30 mouse cellular contexts compared by ENCODE assay signal in the genomic region with DNA sequence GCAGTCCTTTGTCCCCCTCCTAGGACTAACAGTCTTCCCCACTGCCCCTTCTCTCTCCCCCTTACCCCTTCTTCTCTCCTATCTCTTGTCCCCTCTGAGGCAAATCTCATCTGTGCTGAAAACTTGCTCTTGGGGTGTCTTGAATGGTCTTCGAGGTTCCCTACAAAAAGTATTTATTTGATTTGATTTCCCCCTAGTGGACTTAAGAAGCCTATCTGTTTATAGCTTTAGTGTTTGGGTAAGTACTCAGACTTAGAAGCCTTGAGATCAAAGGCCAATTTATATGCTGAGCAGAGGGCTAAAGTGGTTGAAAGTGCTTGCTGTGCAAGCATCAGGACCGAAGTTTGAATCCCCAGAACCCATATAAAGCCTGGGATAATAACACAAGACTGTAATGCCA. TPM values are rescaled to one million over a fixed set of nuclear protein-coding genes. Genes with fewer than 3 reads are reported as not detected.
A peak's percentile ranks its signal among the peaks of the same experiment; 100 is the strongest.
DNase-seq lines count a peak whose midpoint lies in the region; ATAC-seq and TF ChIP-seq lines count a peak whose summit lies in the region.
"Had no signal": no experiment of that assay in that cellular context is flagged by ENCODE, and none has a peak within 500 bp of the region (broad histone marks: within the 10 kb centered on the region; RNA-seq: fewer than 3 reads in every experiment).

No protein-coding gene starts in this region.

- ATAC-seq in kidney, postnatal 0 days (replicated peaks; ENCODE audit: low FRiP score, low read depth), result no peak
- no peak for ATAC-seq in lung, embryonic 14.5 days (ENCODE audit: insufficient read depth)
- no peak for ATAC-seq in forebrain, postnatal 0 days
- ATAC-seq: activated CD4-positive, CD25-positive, alpha-beta regulatory T cell, adult 4 months; inflammation-experienced regulatory T-cells, adult 6 months had no signal

- no peak overlapping the region for H3K4me2 ChIP-seq in kidney, postnatal 0 days (ENCODE audit: low read length)
- H3K4me2 ChIP-seq in lung, embryonic 14.5 days, result no peak overlapping the region
- H3K4me2 ChIP-seq in forebrain, postnatal 0 days (ENCODE audit: low read depth), result no peak overlapping the region
- H3K4me2 ChIP-seq: embryonic facial prominence, embryonic 12.5 days; heart, embryonic 15.5 days; liver, embryonic 13.5 days; midbrain, embryonic 11.5 days had no signal

- H3K79me2 ChIP-seq in heart, adult 2 months (replicated peaks; ENCODE audit: control insufficient read depth, insufficient read depth, low read length), result no peaks in the 10 kb centered on the region

- no peaks in the 10 kb centered on the region for H3K27me3 ChIP-seq in heart, adult 2 months (ENCODE audit: control insufficient read depth, insufficient read depth, low read length)
- no peaks in the 10 kb centered on the region for H3K27me3 ChIP-seq in kidney, postnatal 0 days (ENCODE audit: insufficient read depth, low read length)
- no peaks in the 10 kb centered on the region for H3K27me3 ChIP-seq in kidney, adult 2 months (replicated peaks; ENCODE audit: control insufficient read depth, insufficient read depth, low read length)
- no peaks in the 10 kb centered on the region for H3K27me3 ChIP-seq in lung, embryonic 14.5 days (ENCODE audit: insufficient read depth, low read length)
- no peaks in the 10 kb centered on the region for H3K27me3 ChIP-seq in forebrain, postnatal 0 days (ENCODE audit: insufficient read depth, low read length)
- H3K27me3 ChIP-seq: embryonic facial prominence, embryonic 12.5 days; heart, embryonic 15.5 days had no signal

- H3K9me3 ChIP-seq in kidney, postnatal 0 days (replicated peaks; ENCODE audit: low read length), result no peaks in the 10 kb centered on the region
- no peaks in the 10 kb centered on the region for H3K9me3 ChIP-seq in lung, embryonic 14.5 days (ENCODE audit: low read depth, low read length)
- no peaks in the 10 kb centered on the region for H3K9me3 ChIP-seq in forebrain, postnatal 0 days (ENCODE audit: low read length)
- H3K9me3 ChIP-seq: embryonic facial prominence, embryonic 12.5 days; heart, embryonic 15.5 days; hindbrain, embryonic 10.5 days; limb, embryonic 10.5 days; liver, embryonic 13.5 days had no signal

- no peak overlapping the region for H3K9ac ChIP-seq in heart, adult 2 months (ENCODE audit: low read depth, low read length)
- no peak overlapping the region for H3K9ac ChIP-seq in kidney, postnatal 0 days (ENCODE audit: low read depth, low read length)
- H3K9ac ChIP-seq in lung, embryonic 14.5 days, result no peak overlapping the region
- no peak overlapping the region for H3K9ac ChIP-seq in forebrain, postnatal 0 days
- H3K9ac ChIP-seq: embryonic facial prominence, embryonic 12.5 days; heart, embryonic 15.5 days; liver, embryonic 13.5 days had no signal

- no peaks in the 10 kb centered on the region for H3K4me1 ChIP-seq in heart, adult 2 months (ENCODE audit: control insufficient read depth, insufficient read depth, low read length)
- no peaks in the 10 kb centered on the region for H3K4me1 ChIP-seq in kidney, postnatal 0 days (replicated peaks; ENCODE audit: insufficient read depth, low read length)
- no peaks in the 10 kb centered on the region for H3K4me1 ChIP-seq in kidney, adult 2 months (ENCODE audit: control insufficient read depth, insufficient read depth, low read length)
- H3K4me1 ChIP-seq in lung, embryonic 14.5 days (ENCODE audit: insufficient read depth), result no peaks in the 10 kb centered on the region
- no peaks in the 10 kb centered on the region for H3K4me1 ChIP-seq in lung, adult 2 months (ENCODE audit: control insufficient read depth, insufficient read depth, low read length)
- no peaks in the 10 kb centered on the region for H3K4me1 ChIP-seq in forebrain, postnatal 0 days (ENCODE audit: insufficient read depth)
- H3K4me1 ChIP-seq: embryonic facial prominence, embryonic 12.5 days; heart, embryonic 15.5 days; hindbrain, embryonic 10.5 days; limb, embryonic 10.5 days; liver, embryonic 13.5 days had no signal

- DNase-seq in heart, adult 2 months, result no peak
- no peak for DNase-seq in heart, postnatal 36 days
- DNase-seq in kidney, postnatal 0 days (ENCODE audit: low spot score), result peak; percentile 45
- DNase-seq in kidney, adult 2 months, result no peak
- DNase-seq in lung, embryonic 14.5 days, result peak; percentile 13
- no peak for DNase-seq in lung, adult 2 months
- DNase-seq in forebrain, postnatal 0 days, result no peak
- DNase-seq: adrenal gland, postnatal 10 days; cerebellum, adult 2 months; cerebellum, postnatal 25 days; kidney, postnatal 36 days; liver, embryonic 13.5 days; lung, postnatal 10 days; thymus, postnatal 4 days had no signal

- intact Hi-C loops in heart, adult 2 months (cut with DNase I), result no loop called here
- intact Hi-C loops in heart, postnatal 36 days (cut with DNase I), result no loop called here

- no peaks in the 10 kb centered on the region for H3K36me3 ChIP-seq in heart, adult 2 months (ENCODE audit: control insufficient read depth, insufficient read depth, low read length)
- H3K36me3 ChIP-seq in kidney, postnatal 0 days (ENCODE audit: insufficient read depth, low read length), result no peaks in the 10 kb centered on the region
- H3K36me3 ChIP-seq in kidney, adult 2 months (ENCODE audit: control insufficient read depth, insufficient read depth, low read length), result no peaks in the 10 kb centered on the region
- no peaks in the 10 kb centered on the region for H3K36me3 ChIP-seq in lung, embryonic 14.5 days (ENCODE audit: insufficient read depth)
- no peaks in the 10 kb centered on the region for H3K36me3 ChIP-seq in forebrain, postnatal 0 days (ENCODE audit: insufficient read depth)
- H3K36me3 ChIP-seq: embryonic facial prominence, embryonic 12.5 days; G1E; heart, embryonic 15.5 days; hindbrain, embryonic 10.5 days; limb, embryonic 10.5 days; liver, embryonic 13.5 days had no signal

- no peak for TF ChIP-seq EP300 in heart, adult 2 months (IDR thresholded peaks at IDR 0.05; ENCODE audit: insufficient read depth, low read depth, low read length)

- TF ChIP-seq CTCF in heart, adult 2 months (IDR thresholded peaks at IDR 0.05), result peak; percentile 56
- peak; percentile 38 for TF ChIP-seq CTCF in kidney, postnatal 0 days (IDR thresholded peaks at IDR 0.05; ENCODE audit: low read depth)
- TF ChIP-seq CTCF in kidney, adult 2 months (conservative IDR thresholded peaks at IDR 0.05; ENCODE audit: insufficient read depth, insufficient read length, low read depth, low read length), result no peak
- TF ChIP-seq CTCF in lung, embryonic 14.5 days (IDR thresholded peaks at IDR 0.05; ENCODE audit: low read depth), result peak; percentile 30
- TF ChIP-seq CTCF in lung, adult 2 months (IDR thresholded peaks at IDR 0.05; ENCODE audit: insufficient read depth, low read length), result no peak
- no peak for TF ChIP-seq CTCF in forebrain, postnatal 0 days (IDR thresholded peaks at IDR 0.05; ENCODE audit: low read depth)

- no peak overlapping the region for H3K4me3 ChIP-seq in heart, adult 2 months
- no peak overlapping the region for H3K4me3 ChIP-seq in kidney, postnatal 0 days (replicated peaks; ENCODE audit: low read depth, low read length)
- no peak overlapping the region for H3K4me3 ChIP-seq in kidney, adult 2 months (ENCODE audit: insufficient read depth, low read depth, low read length)
- no peak overlapping the region for H3K4me3 ChIP-seq in lung, embryonic 14.5 days (ENCODE audit: low read depth, low read length)
- no peak overlapping the region for H3K4me3 ChIP-seq in lung, adult 2 months (replicated peaks; ENCODE audit: extremely low read depth, low read depth, low read length)
- H3K4me3 ChIP-seq in forebrain, postnatal 0 days (ENCODE audit: low read depth, low read length), result no peak overlapping the region
- H3K4me3 ChIP-seq: embryonic facial prominence, embryonic 12.5 days; heart, embryonic 15.5 days; hindbrain, embryonic 10.5 days; limb, embryonic 10.5 days; liver, embryonic 13.5 days had no signal

- no peak for TF ChIP-seq POLR2A in heart, adult 2 months (IDR thresholded peaks at IDR 0.05; ENCODE audit: insufficient read depth, low read depth, low read length)
- no peak for TF ChIP-seq POLR2A in kidney, adult 2 months (IDR thresholded peaks at IDR 0.05; ENCODE audit: low read depth, low read length)
- TF ChIP-seq POLR2A in lung, adult 2 months (IDR thresholded peaks at IDR 0.05; ENCODE audit: borderline replicate concordance, extremely low read depth, low read depth, low read length), result no peak

- 62% methylated on average over 2 of the region's 2 CpGs for WGBS in heart, adult 2 months
- 60% methylated on average over 2 of the region's 2 CpGs for WGBS in kidney, postnatal 0 days
- 41% methylated on average over 2 of the region's 2 CpGs for WGBS in kidney, adult 2 months
- 42% methylated on average over 2 of the region's 2 CpGs for WGBS in lung, embryonic 14.5 days
- 40% methylated on average over 2 of the region's 2 CpGs for WGBS in lung, adult 2 months
- WGBS in forebrain, postnatal 0 days, result 88% methylated on average over 2 of the region's 2 CpGs

- no peak overlapping the region for H3K27ac ChIP-seq in heart, adult 2 months
- no peak overlapping the region for H3K27ac ChIP-seq in kidney, postnatal 0 days
- H3K27ac ChIP-seq in kidney, adult 2 months (ENCODE audit: insufficient read depth, low read depth, low read length), result no peak overlapping the region
- H3K27ac ChIP-seq in lung, embryonic 14.5 days (ENCODE audit: low read depth), result no peak overlapping the region
- no peak overlapping the region for H3K27ac ChIP-seq in forebrain, postnatal 0 days (ENCODE audit: low read depth, low read length)
- H3K27ac ChIP-seq: embryonic facial prominence, embryonic 12.5 days; heart, embryonic 15.5 days; hindbrain, embryonic 10.5 days; limb, embryonic 10.5 days; liver, embryonic 13.5 days had no signal

RNA-seq across cellular contexts. Expression of a gene that starts 22.7 kb away (rescaled TPM):
- 10 to 100 TPM; 13.5 to 19.5 TPM for total RNA-seq in heart, adult 2 months (2021)
- polyA plus RNA-seq in heart, adult 2 months (2012; rRNA removed), result 7.4 and 18.4 TPM in 2 replicates
- 10 to 100 TPM; 23.1 to 24.1 TPM for total RNA-seq in heart, postnatal 36 days (2021)
- polyA plus RNA-seq in kidney, postnatal 0 days (2015; fragmentation: Nextera tagmentation; extraction: Ambion mirVana), result 119 and 139 TPM in 2 replicates
- polyA plus RNA-seq in kidney, adult 2 months (2012; rRNA removed), result 26.9 and 34.2 TPM in 2 replicates
- polyA plus RNA-seq in lung, embryonic 14.5 days (2014; fragmentation: Nextera tagmentation; extraction: Ambion mirVana), result 47.3 and 52.0 TPM in 2 replicates
- 2.1 and 6.4 TPM in 2 replicates for polyA plus RNA-seq in lung, adult 2 months (2012; rRNA removed)
- total RNA-seq in forebrain, postnatal 0 days (2014; rRNA removed), result 12.3 and 13.9 TPM in 2 replicates
- 23.8 and 28.7 TPM in 2 replicates for polyA plus RNA-seq in forebrain, postnatal 0 days (2015; fragmentation: Nextera tagmentation; extraction: Ambion mirVana)

RNA-seq across cellular contexts. Expression of a gene that starts 58.9 kb away (rescaled TPM):
- not detected for total RNA-seq in heart, adult 2 months (2021)
- not detected in 2 replicates for polyA plus RNA-seq in heart, adult 2 months (2012; rRNA removed)
- total RNA-seq in heart, postnatal 36 days (2021), result not detected
- not detected in 2 replicates for polyA plus RNA-seq in kidney, postnatal 0 days (2015; fragmentation: Nextera tagmentation; extraction: Ambion mirVana)
- polyA plus RNA-seq in kidney, adult 2 months (2012; rRNA removed), result not detected in 2 replicates
- not detected in 2 replicates for polyA plus RNA-seq in lung, embryonic 14.5 days (2014; fragmentation: Nextera tagmentation; extraction: Ambion mirVana)
- not detected in 2 replicates for polyA plus RNA-seq in lung, adult 2 months (2012; rRNA removed)
- not detected in 2 replicates for total RNA-seq in forebrain, postnatal 0 days (2014; rRNA removed)
- polyA plus RNA-seq in forebrain, postnatal 0 days (2015; fragmentation: Nextera tagmentation; extraction: Ambion mirVana), result not detected in 2 replicates
- total RNA-seq: adrenal gland, postnatal 10 days; G1E; gastrocnemius, postnatal 4 days; layer of hippocampus, postnatal 10 days; megakaryocyte progenitor cell, adult 5-6 weeks; midbrain, postnatal 0 days had no signal
- polyA plus RNA-seq: activated CD4-positive, CD25-positive, alpha-beta regulatory T cell, adult 4 months; cerebellum, adult 2 months; embryonic facial prominence, embryonic 12.5 days; forebrain, embryonic 11.5 days; G1E; heart, embryonic 15.5 days; hindbrain, embryonic 10.5 days; inflammation-experienced regulatory T-cells, adult 6 months; kidney, embryonic 14.5 days; limb, embryonic 10.5 days; liver, embryonic 13.5 days; midbrain, embryonic 11.5 days; midbrain, postnatal 0 days; neural tube, embryonic 14.5 days; spleen, adult 2 months had no signal

Comparison
In these comparisons a context has a peak if more than half of its experiments do, and no peak if none do; other contexts are left out.
1. DNase-seq: peak in kidney, postnatal 0 days (single experiment) and lung, embryonic 14.5 days (single experiment); none in heart, adult 2 months (0 of 2), heart, postnatal 36 days (0 of 2), kidney, adult 2 months (single experiment), lung, adult 2 months (single experiment) and forebrain, postnatal 0 days (single experiment).
2. CTCF ChIP-seq: peak in heart, adult 2 months (single experiment), kidney, postnatal 0 days (single experiment) and lung, embryonic 14.5 days (single experiment); none in kidney, adult 2 months (single experiment), lung, adult 2 months (single experiment) and forebrain, postnatal 0 days (single experiment).